Mouse (Mus musculus) CH12.LX (cell line): ENCODE data around the gene Macrod2.

Experiments
- CTCF ChIP-seq, 2 experiments: IDR thresholded peaks in 1 of 2; conservative IDR thresholded peaks in 1 of 2; 2 replicates each; pipeline ENCODE4 v1.5.1; 2011 to 2012; ENCODE audit warnings: low read depth in 2 of 2, low read length in 2 of 2, improper control_type of control experiment in 1 of 2, inconsistent platforms in 1 of 2, mild to moderate bottlenecking in 1 of 2, moderate library complexity in 1 of 2
- GABPA ChIP-seq: IDR thresholded peaks from 2 replicates; pipeline ENCODE4 v1.6.1; 2012; ENCODE audit warnings: low read depth, low read length, improper control_type of control experiment, inconsistent platforms; ENCODE audit not compliant: insufficient replicate concordance
- JUND ChIP-seq: conservative IDR thresholded peaks from 2 replicates; pipeline ENCODE4 v1.6.1; 2011; ENCODE audit warnings: low read depth, low read length, improper control_type of control experiment
- MAFK ChIP-seq: IDR thresholded peaks from 2 replicates; pipeline ENCODE4 v1.6.1; 2011; ENCODE audit warnings: low read length, improper control_type of control experiment; ENCODE audit not compliant: insufficient replicate concordance
- MAZ ChIP-seq: IDR thresholded peaks from 2 replicates; pipeline ENCODE4 v1.6.1; 2012; ENCODE audit warnings: low read depth, mild to moderate bottlenecking, inconsistent platforms, low read length, improper control_type of control experiment, moderate library complexity
- NELFE ChIP-seq: IDR thresholded peaks from 2 replicates; pipeline ENCODE4 v1.6.1; 2011; ENCODE audit warnings: low read depth, low read length, improper control_type of control experiment
- POLR2A ChIP-seq: IDR thresholded peaks from 2 replicates; pipeline ENCODE4 v1.6.1; 2011; ENCODE audit warnings: low read depth, mild to moderate bottlenecking, improper control_type of control experiment, low read length
- TCF12 ChIP-seq: IDR thresholded peaks from 2 replicates; pipeline ENCODE4 v1.6.1; 2014; ENCODE audit warnings: low read depth, mild to moderate bottlenecking, inconsistent platforms, low read length, improper control_type of control experiment

DNA sequence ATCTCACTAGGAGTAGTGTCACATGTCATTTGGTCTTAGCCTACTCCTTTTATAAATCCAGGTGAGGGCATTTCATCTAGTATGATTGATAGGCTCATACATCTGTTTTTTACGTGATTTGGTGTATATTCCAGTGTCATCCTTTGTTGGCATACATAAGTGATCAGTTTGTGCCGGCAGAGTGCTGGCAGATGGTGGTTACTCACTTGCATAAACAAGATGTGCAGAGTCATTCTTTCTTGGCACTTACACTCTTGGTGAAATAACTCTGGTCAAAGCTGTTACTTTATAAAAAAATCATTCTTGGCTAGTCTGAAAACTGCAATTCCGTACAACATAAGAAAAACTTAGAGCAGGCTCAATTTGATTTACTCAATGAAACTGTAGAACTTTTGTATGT, 102.6 kb downstream of the Macrod2 start:
- no peak for TF ChIP-seq JUND
- no peak for TF ChIP-seq CTCF (conservative IDR thresholded peaks at IDR 0.05 in 1 of 2, IDR thresholded peaks at IDR 0.05 in 1 of 2; ENCODE audit: low read depth in 2 of 2, low read length in 2 of 2)
- TF ChIP-seq MAZ, result no peak
- TF ChIP-seq POLR2A, result no peak
- TF ChIP-seq GABPA, result no peak
- TF ChIP-seq NELFE, result no peak
- TF ChIP-seq MAFK, result no peak
- no peak for TF ChIP-seq TCF12
